Mouse (Mus musculus): ENCODE results near the gene Gucy2f. TPM values are rescaled to one million over a fixed set of nuclear protein-coding genes. Genes with fewer than 3 reads are reported as not detected.
A peak's percentile ranks its signal among the peaks of the same experiment; 100 is the strongest.

Gucy2f gene
- polyA plus RNA-seq, 1 experiment from 2014 or later, result not detected

GRCm38 (mm10) chrX:142189023-142189703 lies 7.6 kb downstream of the Gucy2f start:
- Histone ChIP-seq H3K4me1 (no peaks in the 10 kb centered on the region), H3K27me3 (ENCODE audit: insufficient read depth, poor library complexity, severe bottlenecking) (no peaks in the 10 kb centered on the region; the same call in 1 of the 2 replicates), H3K9me3 (no peaks in the 10 kb centered on the region), H3K4me3 (no peak overlapping the region; the same call in none of the 2 replicates), H3K36me3 (no peaks in the 10 kb centered on the region), H3K27ac (no peak overlapping the region)
- WGBS, result 37% methylated on average over 22 of the region's 22 CpGs
- peak; percentile 72 for DNase-seq (ENCODE audit: low spot score)

GRCm38 (mm10) chrX:142182026-142182425 lies 14.7 kb downstream of the Gucy2f start:
- Histone ChIP-seq H3K27me3 (ENCODE audit: insufficient read depth, poor library complexity, severe bottlenecking) (no peaks in the 10 kb centered on the region; the same call in 1 of the 2 replicates), H3K4me3 (no peak overlapping the region)

GRCm38 (mm10) chrX:142176981-142177380 lies 19.8 kb downstream of the Gucy2f start:
- H3K4me3 ChIP-seq, result no peak overlapping the region
- no peaks in the 10 kb centered on the region for H3K36me3 ChIP-seq
- no peaks in the 10 kb centered on the region; the same call in 1 of the 2 replicates for H3K27me3 ChIP-seq (ENCODE audit: insufficient read depth, poor library complexity, severe bottlenecking)
- no peaks in the 10 kb centered on the region for H3K4me1 ChIP-seq
- no peaks in the 10 kb centered on the region for H3K9me3 ChIP-seq
- no peak for DNase-seq (ENCODE audit: low spot score)
- no peak overlapping the region for H3K27ac ChIP-seq

More at GRCm38 (mm10) chrX:142182026-142182425, 14.7 kb downstream of the Gucy2f start:
- H3K9me3 ChIP-seq, result no peaks in the 10 kb centered on the region
- no peak for DNase-seq (ENCODE audit: low spot score)
- H3K4me1 ChIP-seq, result no peaks in the 10 kb centered on the region
- no peaks in the 10 kb centered on the region for H3K36me3 ChIP-seq
- WGBS, result 86% methylated on average over 2 of the region's 2 CpGs
- no peak overlapping the region for H3K27ac ChIP-seq

- Histone ChIP-seq H3K4me1 (no peaks in the 10 kb centered on the region), H3K27me3 (ENCODE audit: insufficient read depth, poor library complexity, severe bottlenecking) (peaks cover 5% of the 10 kb centered on the region; the same call in 1 of the 2 replicates), H3K36me3 (no peaks in the 10 kb centered on the region), H3K4me3 (no peak overlapping the region), H3K27ac (no peak overlapping the region), H3K9me3 (no peaks in the 10 kb centered on the region)
- no peak for DNase-seq (ENCODE audit: low spot score)
These were observed 81.0 kb downstream of the Gucy2f start for GRCm38 (mm10) chrX:142115779-142116178.

GRCm38 (mm10) chrX:142111236-142111635 lies 85.5 kb downstream of the Gucy2f start:
- Histone ChIP-seq H3K4me1 (no peaks in the 10 kb centered on the region), H3K27ac (no peak overlapping the region), H3K27me3 (ENCODE audit: insufficient read depth, poor library complexity, severe bottlenecking) (peaks cover 9% of the 10 kb centered on the region; the same call in 1 of the 2 replicates), H3K9me3 (no peaks in the 10 kb centered on the region), H3K36me3 (no peaks in the 10 kb centered on the region), H3K4me3 (no peak overlapping the region)
- 86% methylated on average over 6 of the region's 6 CpGs for WGBS
- no peak for DNase-seq (ENCODE audit: low spot score)

- Histone ChIP-seq H3K4me3 (no peak overlapping the region), H3K27me3 (ENCODE audit: insufficient read depth, poor library complexity, severe bottlenecking) (peaks cover 14% of the 10 kb centered on the region; the same call in 1 of the 2 replicates), H3K4me1 (no peaks in the 10 kb centered on the region), H3K36me3 (no peaks in the 10 kb centered on the region), H3K27ac (no peak overlapping the region), H3K9me3 (no peaks in the 10 kb centered on the region)
- WGBS, result 50% methylated on average over 3 of the region's 3 CpGs
- no peak for DNase-seq (ENCODE audit: low spot score)
These were observed 99.8 kb downstream of the Gucy2f start for GRCm38 (mm10) chrX:142096904-142097303.

GRCm38 (mm10) chrX:142095579-142095978 lies 101.2 kb downstream of the Gucy2f start:
- Histone ChIP-seq H3K27me3 (ENCODE audit: insufficient read depth, poor library complexity, severe bottlenecking) (peaks cover 14% of the 10 kb centered on the region; the same call in 1 of the 2 replicates), H3K36me3 (no peaks in the 10 kb centered on the region), H3K9me3 (no peaks in the 10 kb centered on the region), H3K27ac (no peak overlapping the region), H3K4me1 (no peaks in the 10 kb centered on the region), H3K4me3 (no peak overlapping the region)
- 80% methylated on average over 5 of the region's 5 CpGs for WGBS
- DNase-seq (ENCODE audit: low spot score), result no peak

GRCm38 (mm10) chrX:142062585-142062984 lies 134.1 kb downstream of the Gucy2f start:
- Histone ChIP-seq H3K9me3 (no peaks in the 10 kb centered on the region), H3K4me3 (no peak overlapping the region), H3K36me3 (no peaks in the 10 kb centered on the region), H3K27ac (no peak overlapping the region), H3K27me3 (ENCODE audit: insufficient read depth, poor library complexity, severe bottlenecking) (peaks cover 9% of the 10 kb centered on the region; the same call in 1 of the 2 replicates), H3K4me1 (no peaks in the 10 kb centered on the region)
- WGBS, result 75% methylated on average over 3 of the region's 3 CpGs
- no peak for DNase-seq (ENCODE audit: low spot score)

Other genes with a start within 250 kb of the Gucy2f start
- 9.2 and 10.9 TPM in 2 replicates for gene Nxt2, start 29.8 kb upstream of the Gucy2f start, polyA plus RNA-seq (2016; fragmentation: Nextera tagmentation; extraction: Ambion mirVana)
- 26.6 and 40.1 TPM in 2 replicates for gene Kcne1l, start 109.4 kb upstream of the Gucy2f start, polyA plus RNA-seq (2016; fragmentation: Nextera tagmentation; extraction: Ambion mirVana)
- gene Acsl4, start 193.6 kb upstream of the Gucy2f start, polyA plus RNA-seq (2016; fragmentation: Nextera tagmentation; extraction: Ambion mirVana), result 16.0 and 23.9 TPM in 2 replicates